Mouse (Mus musculus): ENCODE results near the gene Rasal1.

GRCm38 (mm10) chr5:120668761-120669160, 20.1 kb downstream of the Rasal1 start:
- TF ChIP-seq CTCF (IDR thresholded peaks at IDR 0.05; ENCODE audit: insufficient read depth, low read depth, low read length) (no peak), POLR2A (IDR thresholded peaks at IDR 0.05; ENCODE audit: insufficient read depth, low read depth, low read length) (no peak)

Measured in olfactory bulb, adult 2 months (tissue).